Mouse (Mus musculus) midbrain, embryonic 16.5 days (tissue): ENCODE data around the gene Itgae. TPM values are rescaled to one million over a fixed set of nuclear protein-coding genes. Genes with fewer than 3 reads are reported as not detected.

ENCODE experiments used
- ATAC-seq: fragments of 200-750 bp; cut with Nextera tagmentation; 2 replicates; pipeline ENCODE4 v1.8.0; 2017; ENCODE audit warnings: moderate TSS enrichment
- H3K27ac ChIP-seq: fragments of 300-500 bp; sonication (generic); 2 replicates; pipeline ENCODE4 v1.5.1; 2014; ENCODE audit warnings: mild to moderate bottlenecking, low read length, mixed read lengths
- H3K27me3 ChIP-seq: fragments of 300-500 bp; sonication (generic); 2 replicates; pipeline ENCODE4 v1.6.1; 2014; ENCODE audit warnings: low read depth, low read length, mixed read lengths; ENCODE audit not compliant: control insufficient read depth, insufficient read depth
- H3K36me3 ChIP-seq: fragments of 300-500 bp; sonication (generic); 2 replicates; pipeline ENCODE4 v1.6.1; 2014; ENCODE audit warnings: mild to moderate bottlenecking, low read length, moderate library complexity, mixed read lengths; ENCODE audit not compliant: control insufficient read depth, insufficient read depth
- H3K4me1 ChIP-seq: fragments of 300-500 bp; sonication (generic); 2 replicates; pipeline ENCODE4 v1.6.1; 2014; ENCODE audit warnings: mild to moderate bottlenecking, low read length, mixed read lengths; ENCODE audit not compliant: control insufficient read depth, insufficient read depth
- H3K4me2 ChIP-seq: fragments of 300-500 bp; sonication (generic); 2 replicates; pipeline ENCODE4 v1.6.1; 2014; ENCODE audit warnings: mild to moderate bottlenecking, low read length, mixed read lengths
- H3K4me3 ChIP-seq: fragments of 300-500 bp; sonication (generic); 2 replicates; pipeline ENCODE4 v1.5.1; 2014; ENCODE audit warnings: low read depth, mild to moderate bottlenecking, low read length, moderate library complexity, mixed read lengths
- H3K9ac ChIP-seq: fragments of 300-500 bp; sonication (generic); 2 replicates; pipeline ENCODE4 v1.6.1; 2014; ENCODE audit warnings: low read depth, low read length, mixed read lengths
- H3K9me3 ChIP-seq: fragments of 300-500 bp; sonication (generic); replicated peaks from 2 replicates; pipeline ENCODE4 v1.6.1; 2014; ENCODE audit warnings: mild to moderate bottlenecking, low read length, mixed read lengths; ENCODE audit not compliant: control insufficient read depth, poor library complexity, severe bottlenecking
- WGBS: fragments of 180-500 bp; shearing (Covaris S2); extraction: QIAGEN DNeasy Blood & Tissue Kit; methylation state at CpG from one replicate; pipeline ENCODE4 v1.1.7; 2014; 5-methylcytosine and 5-hydroxymethylcytosine counted together
- polyA plus RNA-seq: library from polyadenylated mRNA; unstranded; fragments of >200 nt; fragmentation: Nextera tagmentation; extraction: Ambion mirVana; gene quantifications from 2 replicates; pipeline ENCODE4 v1.2.1, GENCODE M21; 2015

Gene Itgae
- polyA plus RNA-seq, 1 experiment from 2014 or later = 0.25 TPM

DNA sequence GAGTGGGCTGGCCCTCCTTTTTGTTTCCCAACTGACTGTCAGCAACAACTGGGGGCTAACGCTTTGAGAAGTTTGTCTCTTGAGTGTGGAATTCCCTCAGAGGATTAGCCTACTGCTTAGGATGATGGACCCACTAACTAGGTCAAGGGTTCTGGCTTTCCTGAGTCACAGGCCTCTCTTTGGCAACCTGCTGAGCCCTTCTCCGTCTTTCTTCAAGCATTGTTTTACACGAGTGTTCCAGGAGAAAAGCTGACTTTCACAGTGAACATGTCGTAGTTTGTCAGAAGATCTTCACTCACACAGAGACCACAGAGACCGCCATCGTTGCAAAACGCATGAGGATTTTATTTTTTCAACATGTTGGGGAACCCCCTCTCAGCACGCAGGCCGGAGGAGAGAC, 57.8 kb downstream of the Itgae start:
- H3K4me3 ChIP-seq = no peak overlapping the region
- H3K4me2 ChIP-seq = no peak overlapping the region
- H3K27ac ChIP-seq = no peak overlapping the region
- no peak overlapping the region for H3K9ac ChIP-seq
- no peak for ATAC-seq
- WGBS = 67% methylated on average over 9 of the region's 9 CpGs
- no peaks in the 10 kb centered on the region for H3K9me3 ChIP-seq
- H3K4me1 ChIP-seq = no peaks in the 10 kb centered on the region
- H3K36me3 ChIP-seq = no peaks in the 10 kb centered on the region
- H3K27me3 ChIP-seq = no peaks in the 10 kb centered on the region

DNA sequence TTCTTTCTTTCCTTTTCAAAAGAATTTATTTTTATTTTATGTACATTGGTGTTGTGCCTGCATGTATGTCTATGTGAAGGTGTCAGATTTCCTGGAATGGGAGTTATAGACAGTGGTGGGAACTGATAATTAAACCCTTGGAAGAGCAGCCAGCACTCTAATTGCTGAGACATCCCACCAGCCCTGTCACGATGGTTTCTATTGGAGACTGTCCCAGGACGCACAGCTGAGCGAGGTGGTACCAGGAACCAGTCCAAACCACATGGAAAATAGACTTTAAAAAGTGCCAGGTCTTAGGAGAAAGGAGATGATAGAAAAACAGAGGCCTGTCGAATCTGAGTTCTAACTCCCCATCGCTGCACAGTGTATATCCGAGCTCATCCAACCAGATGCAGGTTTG, 64.7 kb downstream of the Itgae start:
- no peak overlapping the region for H3K27ac ChIP-seq
- H3K9me3 ChIP-seq = no peaks in the 10 kb centered on the region
- H3K4me3 ChIP-seq = no peak overlapping the region
- H3K9ac ChIP-seq = no peak overlapping the region
- H3K4me1 ChIP-seq = no peaks in the 10 kb centered on the region
- 83% methylated on average over 6 of the region's 6 CpGs for WGBS
- H3K4me2 ChIP-seq = no peak overlapping the region
- no peak for ATAC-seq
- peaks cover 4% of the 10 kb centered on the region for H3K27me3 ChIP-seq
- H3K36me3 ChIP-seq = no peaks in the 10 kb centered on the region

DNA sequence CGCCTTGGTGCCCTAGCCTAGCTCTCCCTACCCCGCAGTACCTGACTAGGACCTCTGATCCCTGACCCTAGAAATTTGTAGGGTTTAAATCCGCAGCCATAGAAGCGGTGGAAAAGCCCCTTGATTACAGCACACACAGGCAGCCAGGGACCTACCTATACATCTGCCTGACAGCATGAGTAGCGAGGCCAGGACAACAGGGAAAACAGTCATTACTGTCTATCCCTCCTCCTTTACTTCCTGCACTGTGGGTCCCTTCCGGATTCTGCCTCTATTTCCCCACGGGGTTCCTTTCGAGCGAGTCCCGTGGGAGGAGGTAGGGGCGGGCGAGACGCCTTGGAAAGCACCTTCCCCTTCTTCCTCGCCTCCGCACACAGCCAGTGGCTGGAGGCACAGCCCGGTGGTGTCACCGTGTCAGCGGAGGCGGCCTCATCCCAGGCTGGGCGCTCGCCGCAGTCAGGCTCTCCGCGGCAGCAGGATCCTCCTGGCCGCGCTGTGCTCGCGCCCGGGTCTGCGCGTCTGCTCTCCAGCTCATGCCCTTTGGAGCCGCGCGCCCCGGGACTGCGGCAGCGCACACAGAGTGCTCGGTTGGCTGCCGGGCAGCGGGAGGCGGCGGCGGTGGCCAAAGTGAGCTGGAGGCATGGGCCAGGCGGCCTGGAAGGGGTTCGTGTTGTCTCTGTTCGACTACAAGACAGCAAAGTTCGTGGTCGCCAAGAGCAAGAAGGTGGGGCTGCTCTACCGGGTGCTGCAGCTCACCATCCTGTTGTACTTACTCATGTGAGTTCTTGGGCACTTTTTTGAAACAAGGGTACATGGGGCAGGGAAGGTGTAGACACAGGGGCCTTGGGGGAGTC, 69.8 kb downstream of the Itgae start, which contains the start of gene P2rx5:
P2rx5 (plus strand) TSS at position 465 of the 854 bp plus-strand sequence.
- ATAC-seq = peak; percentile 67
- Histone ChIP-seq H3K4me2 (peak within 1 kb of the TSS; percentile 80), H3K9ac (peak within 1 kb of the TSS; percentile 60), H3K9me3 (no peaks in the 10 kb centered on the region), H3K27ac (no peak within 1 kb of the TSS), H3K36me3 (no peaks in the 10 kb centered on the region), H3K4me1 (0 out of 2 replicates have a peak, but pooled peaks cover 3% of the 10 kb centered on the region), H3K4me3 (peak within 1 kb of the TSS; percentile 41), H3K27me3 (peaks cover 17% of the 10 kb centered on the region)
- WGBS = 2% methylated on average over 48 of the region's 49 CpGs

DNA sequence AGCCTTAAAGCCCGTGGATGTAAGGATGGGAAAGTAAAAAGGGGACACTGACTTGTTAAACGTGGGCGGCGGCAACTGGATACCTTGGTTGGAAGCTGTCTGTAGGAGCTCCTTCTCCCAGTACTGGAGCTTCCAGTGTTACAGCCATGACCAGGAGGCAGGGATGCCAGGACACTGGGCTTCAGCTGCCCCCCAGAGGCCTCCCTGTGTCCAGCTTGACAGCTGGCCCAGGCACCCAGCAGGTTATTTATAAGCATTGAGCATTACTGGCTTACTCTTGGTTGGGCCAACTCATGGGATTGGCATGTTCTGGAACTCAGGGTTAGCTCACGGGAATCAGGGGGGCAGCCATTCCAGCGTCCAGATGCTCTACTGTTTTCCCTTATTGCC, 70.4 kb downstream of the Itgae start:
- Histone ChIP-seq H3K4me1 (0 out of 2 replicates have a peak, but pooled peaks cover 3% of the 10 kb centered on the region), H3K9ac (peak overlapping the region; percentile 60; the same call in 1 of the 2 replicates), H3K36me3 (no peaks in the 10 kb centered on the region), H3K4me3 (peak overlapping the region; percentile 41), H3K27me3 (peaks cover 17% of the 10 kb centered on the region), H3K27ac (no peak overlapping the region), H3K9me3 (no peaks in the 10 kb centered on the region), H3K4me2 (peak overlapping the region; percentile 80)
- WGBS = 24% methylated on average over 6 of the region's 6 CpGs
- no peak for ATAC-seq

DNA sequence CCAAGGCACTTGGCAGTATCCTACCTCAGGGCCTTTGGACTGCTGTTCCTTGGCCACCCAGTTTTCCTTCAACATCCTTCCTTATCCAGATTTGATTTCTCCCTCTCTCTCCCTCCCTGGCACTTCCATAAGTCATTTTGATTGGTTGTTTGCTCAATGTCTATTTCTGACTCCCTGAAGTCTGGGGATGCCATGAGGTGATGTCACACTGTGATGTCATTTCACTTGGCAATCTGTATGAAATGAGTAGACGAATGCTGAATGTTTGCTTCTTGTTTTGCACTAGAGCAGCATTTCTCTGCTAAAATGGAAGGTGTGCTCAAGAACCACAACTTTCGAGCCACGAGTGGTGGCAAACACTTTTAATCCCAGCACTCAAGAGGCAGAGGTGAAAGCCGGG, 71.2 kb downstream of the Itgae start:
- no peak overlapping the region for H3K9ac ChIP-seq
- H3K4me3 ChIP-seq = no peak overlapping the region
- 0 out of 2 replicates have a peak, but pooled peaks cover 3% of the 10 kb centered on the region for H3K4me1 ChIP-seq
- no peak overlapping the region for H3K4me2 ChIP-seq
- H3K27ac ChIP-seq = no peak overlapping the region
- ATAC-seq = no peak
- no peaks in the 10 kb centered on the region for H3K36me3 ChIP-seq
- no peaks in the 10 kb centered on the region for H3K9me3 ChIP-seq
- WGBS = 88% methylated on average over 4 of the region's 4 CpGs
- H3K27me3 ChIP-seq = peaks cover 17% of the 10 kb centered on the region

DNA sequence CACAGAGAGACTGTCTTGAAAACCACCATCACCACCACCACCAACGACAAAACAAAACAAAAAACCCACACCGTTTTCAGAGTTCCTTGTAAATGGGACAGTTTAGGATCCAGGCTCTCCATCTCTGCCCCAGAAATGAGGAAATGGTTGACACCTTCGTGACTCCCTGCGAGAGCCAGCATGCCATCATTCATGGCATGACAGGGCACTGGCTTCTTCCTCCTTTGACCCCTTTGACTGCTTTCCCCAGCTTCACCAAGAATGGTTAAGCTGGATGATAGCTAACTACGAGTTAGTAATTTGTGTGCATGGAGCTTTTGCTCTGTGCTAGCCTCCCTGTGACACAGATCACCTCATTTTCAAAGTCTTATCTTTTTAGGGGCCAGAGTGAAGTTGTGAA, 71.9 kb downstream of the Itgae start:
- no peak for ATAC-seq
- H3K4me1 ChIP-seq = 0 out of 2 replicates have a peak, but pooled peaks cover 3% of the 10 kb centered on the region
- no peak overlapping the region for H3K27ac ChIP-seq
- H3K9ac ChIP-seq = no peak overlapping the region
- WGBS = 82% methylated on average over 5 of the region's 5 CpGs
- no peak overlapping the region for H3K4me3 ChIP-seq
- H3K36me3 ChIP-seq = no peaks in the 10 kb centered on the region
- no peak overlapping the region for H3K4me2 ChIP-seq
- H3K27me3 ChIP-seq = peaks cover 17% of the 10 kb centered on the region
- H3K9me3 ChIP-seq = no peaks in the 10 kb centered on the region

DNA sequence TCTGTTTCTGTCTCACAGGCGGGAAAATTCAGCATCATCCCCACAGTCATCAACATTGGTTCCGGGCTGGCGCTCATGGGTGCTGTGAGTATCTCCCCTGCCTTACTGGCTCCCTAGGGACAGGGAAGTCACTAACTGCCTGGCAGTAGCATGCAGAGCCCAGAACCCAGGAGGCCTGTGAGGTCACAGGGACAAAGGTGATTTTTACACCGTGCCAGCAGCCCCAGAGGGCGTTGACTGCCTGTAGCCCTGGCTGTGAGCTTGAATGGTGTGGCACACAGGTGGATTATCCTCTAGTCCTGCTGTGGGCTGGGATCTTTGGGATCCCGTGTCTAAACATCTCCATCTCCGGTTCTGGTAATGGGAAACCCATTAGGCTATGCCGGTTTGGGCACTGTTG, 77.7 kb downstream of the Itgae start:
- Histone ChIP-seq H3K4me1 (no peaks in the 10 kb centered on the region), H3K9me3 (no peaks in the 10 kb centered on the region), H3K4me3 (no peak overlapping the region), H3K27me3 (no peaks in the 10 kb centered on the region), H3K27ac (no peak overlapping the region), H3K36me3 (no peaks in the 10 kb centered on the region), H3K9ac (no peak overlapping the region), H3K4me2 (no peak overlapping the region)
- WGBS = 78% methylated on average over 8 of the region's 8 CpGs
- no peak for ATAC-seq

DNA sequence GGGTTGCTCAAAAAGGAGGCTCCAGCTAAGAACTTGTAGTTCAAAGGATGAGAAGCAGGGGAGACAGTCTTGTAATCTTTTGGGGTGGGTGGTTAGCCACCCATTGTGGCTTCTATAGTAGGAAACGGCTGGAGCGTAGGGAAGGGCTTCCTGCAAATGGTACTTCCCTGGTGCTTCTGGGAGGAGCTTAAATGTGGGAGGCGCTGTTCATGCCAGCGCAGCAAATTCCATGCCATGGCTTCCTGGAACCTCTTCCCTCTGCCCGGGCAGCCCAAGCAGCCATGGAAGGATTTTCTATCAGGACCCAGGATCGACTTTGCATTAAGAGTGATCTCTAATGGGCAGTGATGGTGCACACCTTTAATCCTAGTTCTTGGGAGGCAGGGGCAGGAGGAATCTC, 78.2 kb downstream of the Itgae start:
- ATAC-seq = no peak
- no peak overlapping the region for H3K9ac ChIP-seq
- WGBS = 86% methylated on average over 6 of the region's 6 CpGs
- no peaks in the 10 kb centered on the region for H3K9me3 ChIP-seq
- no peaks in the 10 kb centered on the region; the same call in 1 of the 2 replicates for H3K36me3 ChIP-seq
- H3K4me2 ChIP-seq = no peak overlapping the region
- no peaks in the 10 kb centered on the region for H3K27me3 ChIP-seq
- no peak overlapping the region for H3K27ac ChIP-seq
- H3K4me3 ChIP-seq = no peak overlapping the region
- no peaks in the 10 kb centered on the region for H3K4me1 ChIP-seq

DNA sequence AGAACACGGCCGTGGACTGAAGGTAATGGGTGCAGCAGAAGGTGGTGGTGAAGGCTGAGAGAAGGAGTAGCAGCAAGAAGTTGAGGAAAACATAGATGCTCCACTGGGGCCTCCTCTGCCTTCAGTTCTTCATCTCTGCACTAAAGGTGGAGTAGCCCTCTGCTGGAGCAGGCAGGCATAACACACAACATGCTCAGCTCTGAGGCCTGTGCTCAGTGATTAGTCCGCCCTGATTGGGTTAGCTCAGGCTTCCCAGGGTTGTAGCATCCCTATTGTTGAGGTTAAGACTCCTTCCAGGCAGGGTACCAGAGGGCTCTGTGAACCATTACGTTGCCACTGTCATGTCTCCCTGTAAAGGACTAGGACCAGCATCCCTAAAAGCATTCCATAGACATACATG, 78.8 kb downstream of the Itgae start:
- no peak overlapping the region for H3K9ac ChIP-seq
- 45% methylated on average over 4 of the region's 4 CpGs for WGBS
- H3K4me2 ChIP-seq = no peak overlapping the region
- no peaks in the 10 kb centered on the region for H3K4me1 ChIP-seq
- ATAC-seq = peak; percentile 18; the same call in 1 of the 2 replicates
- H3K27me3 ChIP-seq = no peaks in the 10 kb centered on the region
- no peaks in the 10 kb centered on the region; the same call in 1 of the 2 replicates for H3K36me3 ChIP-seq
- no peak overlapping the region for H3K27ac ChIP-seq
- H3K4me3 ChIP-seq = no peak overlapping the region
- no peaks in the 10 kb centered on the region for H3K9me3 ChIP-seq
